Mouse (Mus musculus): ENCODE measurements around the gene Samd9l.
"Not testable (repeated sequence)": the region's sequence is repeated elsewhere in the genome, so short reads cannot be mapped to it uniquely, and the experiment has no call there.

Gene Samd9l

DNA sequence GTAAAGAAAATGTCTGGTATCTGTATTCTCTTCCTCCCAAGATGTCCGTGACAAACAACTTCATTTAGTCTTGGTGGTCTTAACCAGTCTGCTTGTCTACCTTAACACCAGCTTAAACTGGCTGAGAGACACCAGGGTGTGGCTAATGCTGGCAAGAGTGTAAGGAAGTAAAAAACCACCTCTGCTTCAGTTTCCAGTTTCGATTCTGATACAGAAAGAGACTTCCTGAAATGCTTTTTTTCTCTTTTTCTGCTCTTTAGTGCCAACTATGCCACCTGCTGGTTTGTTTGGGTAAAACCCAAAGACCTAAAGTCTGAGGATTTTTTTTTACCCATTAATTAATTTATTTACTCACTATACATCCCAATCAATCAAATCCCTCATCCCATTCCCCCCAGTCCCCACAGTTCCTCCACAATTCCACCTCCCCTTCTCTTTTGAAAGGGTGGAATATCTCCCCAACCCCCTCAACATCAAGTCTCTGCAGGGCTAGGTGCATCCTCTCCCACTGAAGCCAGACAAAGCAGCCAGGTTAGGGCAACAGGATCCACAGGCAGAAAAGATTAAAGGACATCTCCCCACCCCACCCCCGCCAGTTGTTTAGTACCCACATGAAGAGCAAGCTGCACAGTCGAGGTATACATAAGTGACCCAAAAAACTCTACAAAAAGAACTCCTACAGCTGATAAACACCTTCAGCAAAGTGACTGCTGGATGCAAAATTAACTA is at the start of gene Samd9l:
Gene Samd9l (minus strand): TSS at position 233 of the 729 bp plus-strand sequence.
- DNase-seq = peak in 1 of 2 experiments; percentile 32

DNA sequence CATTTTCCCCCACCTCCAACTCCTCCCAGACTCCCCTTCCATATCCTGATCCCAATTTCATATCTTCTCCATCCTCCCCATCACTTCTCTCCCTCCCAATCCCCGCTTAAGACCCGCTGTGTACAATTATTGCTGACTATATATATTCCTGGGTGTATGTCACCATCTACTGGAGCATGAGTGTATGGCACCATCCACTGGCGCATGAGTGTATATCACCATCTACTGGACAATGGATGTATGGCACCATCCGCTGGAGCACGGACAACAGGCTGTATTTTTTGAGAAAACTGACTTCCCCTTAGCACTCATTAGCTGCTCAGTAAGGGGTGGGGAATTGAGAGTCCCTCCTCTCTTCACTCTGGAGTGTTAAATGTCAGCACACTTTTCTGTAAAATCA is 48.0 kb upstream of the Samd9l start:
- peak; percentile 29 to 64 for DNase-seq

DNA sequence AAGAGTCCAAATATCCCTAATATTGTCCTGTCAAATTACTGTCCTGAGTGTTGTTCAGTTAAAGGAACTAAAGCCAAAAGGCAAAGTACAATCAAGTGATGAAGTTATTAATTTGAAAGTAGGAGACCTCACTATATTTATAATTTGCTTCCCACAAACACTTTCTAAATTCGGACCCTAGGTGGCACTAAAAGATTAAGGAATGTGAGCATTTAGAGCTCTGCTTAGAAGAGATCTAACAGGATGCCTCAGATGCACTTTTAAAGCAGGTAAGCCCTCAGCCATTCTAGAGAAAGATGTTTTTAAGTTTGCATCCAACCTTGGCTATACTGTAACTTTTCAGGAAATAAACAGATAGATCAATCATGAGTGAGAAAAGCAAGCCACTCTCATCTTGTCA is 44.5 kb upstream of the Samd9l start:
- no peak for DNase-seq

DNA sequence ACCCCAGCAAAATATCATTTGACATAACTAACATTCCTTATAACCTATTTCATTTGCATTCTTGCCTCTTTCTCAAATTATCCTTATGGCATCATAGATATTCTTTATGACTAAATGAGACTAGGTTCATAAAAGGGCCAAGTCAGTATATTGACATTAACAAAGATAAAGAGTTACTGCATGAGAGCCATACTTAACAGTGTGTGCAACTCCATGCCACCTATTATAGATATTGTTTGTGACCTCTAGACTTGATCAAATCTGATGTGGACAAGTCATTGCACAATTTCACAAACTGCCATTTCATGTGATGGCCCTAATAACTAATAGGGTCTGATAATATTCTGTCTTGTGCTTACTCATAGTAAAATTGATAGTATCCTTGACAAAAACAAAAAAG is 36.7 kb upstream of the Samd9l start:
- no peak for DNase-seq

DNA sequence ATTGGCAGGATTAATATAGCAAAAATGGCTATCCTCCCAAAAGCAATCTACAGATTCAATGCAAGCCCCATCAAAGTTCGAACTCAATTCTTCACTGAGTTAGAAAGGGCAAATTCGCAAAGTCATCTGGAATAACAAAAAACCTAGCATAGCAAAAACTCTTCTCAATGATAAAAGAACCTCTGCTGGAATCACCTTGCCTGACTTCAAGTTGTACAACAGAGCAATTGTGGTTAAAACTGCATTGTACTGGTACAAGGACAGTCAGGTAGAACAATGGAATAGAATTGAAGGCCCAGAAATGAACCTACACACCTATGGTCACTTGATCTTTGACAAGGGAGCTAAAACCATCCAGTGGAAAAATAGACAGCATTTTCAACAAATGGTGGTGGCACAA is 31.6 kb upstream of the Samd9l start:
- DNase-seq = not testable (repeated sequence)

DNA sequence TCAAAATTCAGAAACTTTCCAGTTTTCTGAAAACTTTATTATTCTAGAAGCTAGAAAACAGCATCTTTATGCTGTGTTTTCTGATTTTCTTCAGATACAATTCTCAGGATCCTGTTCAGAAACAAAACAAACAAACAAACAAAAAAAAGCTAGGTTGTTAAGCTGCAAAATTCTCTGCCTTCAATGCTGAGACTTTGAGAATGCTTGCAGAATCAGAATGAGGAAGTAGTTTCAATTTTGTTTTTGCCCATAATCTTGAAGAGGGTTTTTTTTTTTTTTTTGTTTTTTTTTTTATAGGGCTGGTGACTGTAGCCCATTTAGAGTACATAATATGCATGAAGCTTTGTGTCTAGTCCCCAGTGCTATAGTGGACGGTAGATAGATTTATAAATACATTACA is 27.7 kb upstream of the Samd9l start:
- no peak for DNase-seq

DNA sequence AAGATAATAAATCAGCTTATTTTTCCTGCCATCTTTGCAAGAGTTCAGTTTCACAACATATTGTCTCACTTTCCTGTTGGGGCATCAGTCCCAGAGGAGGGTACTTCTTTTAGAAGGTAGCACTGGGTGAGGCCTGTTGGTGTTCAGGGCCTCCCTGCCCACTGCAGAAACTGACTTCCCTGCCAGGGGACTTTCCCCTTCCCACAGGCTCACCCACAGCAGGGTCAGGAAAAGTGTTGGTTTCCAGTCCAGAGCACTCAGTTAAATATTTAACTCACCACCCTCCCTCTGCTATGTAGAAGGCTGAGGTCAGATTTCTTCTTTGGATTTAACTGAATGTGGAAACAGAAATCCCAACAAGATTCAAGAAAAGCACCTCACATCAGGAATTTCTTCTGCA is 26.0 kb upstream of the Samd9l start:
- not testable (repeated sequence) for DNase-seq

DNA sequence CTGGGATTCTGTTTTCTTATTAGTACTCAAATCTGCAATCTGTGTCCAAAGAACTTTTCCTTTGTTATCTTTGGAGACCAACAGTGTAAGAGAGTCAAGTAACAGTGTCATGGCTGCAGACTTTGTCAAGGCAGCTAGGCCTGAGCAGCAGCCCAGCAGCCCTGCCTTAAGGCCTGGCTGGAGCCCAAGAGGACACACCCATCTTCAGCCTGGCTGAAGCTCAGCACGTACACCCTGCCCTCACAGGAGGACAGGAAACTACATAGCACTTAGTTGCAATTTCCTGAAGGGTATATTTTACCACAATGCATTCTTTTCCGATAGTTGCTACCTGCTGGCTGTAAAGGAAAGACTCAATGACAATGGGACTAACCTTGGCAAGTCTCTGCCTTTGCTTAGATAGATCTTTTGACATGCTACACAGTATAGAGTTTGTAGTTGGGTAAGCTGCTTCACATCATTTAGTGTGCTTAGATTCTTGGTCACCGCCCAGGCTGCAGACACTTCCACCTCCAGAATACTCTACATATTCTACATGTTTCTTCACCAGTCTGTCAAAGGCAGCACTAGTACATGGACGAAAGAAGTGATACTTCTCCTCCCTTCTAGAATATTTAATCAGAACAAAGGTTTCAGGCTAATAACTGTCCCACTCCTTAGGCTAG is 25.4 kb upstream of the Samd9l start:
- DNase-seq = peak in 1 of 2 experiments; percentile 8

DNA sequence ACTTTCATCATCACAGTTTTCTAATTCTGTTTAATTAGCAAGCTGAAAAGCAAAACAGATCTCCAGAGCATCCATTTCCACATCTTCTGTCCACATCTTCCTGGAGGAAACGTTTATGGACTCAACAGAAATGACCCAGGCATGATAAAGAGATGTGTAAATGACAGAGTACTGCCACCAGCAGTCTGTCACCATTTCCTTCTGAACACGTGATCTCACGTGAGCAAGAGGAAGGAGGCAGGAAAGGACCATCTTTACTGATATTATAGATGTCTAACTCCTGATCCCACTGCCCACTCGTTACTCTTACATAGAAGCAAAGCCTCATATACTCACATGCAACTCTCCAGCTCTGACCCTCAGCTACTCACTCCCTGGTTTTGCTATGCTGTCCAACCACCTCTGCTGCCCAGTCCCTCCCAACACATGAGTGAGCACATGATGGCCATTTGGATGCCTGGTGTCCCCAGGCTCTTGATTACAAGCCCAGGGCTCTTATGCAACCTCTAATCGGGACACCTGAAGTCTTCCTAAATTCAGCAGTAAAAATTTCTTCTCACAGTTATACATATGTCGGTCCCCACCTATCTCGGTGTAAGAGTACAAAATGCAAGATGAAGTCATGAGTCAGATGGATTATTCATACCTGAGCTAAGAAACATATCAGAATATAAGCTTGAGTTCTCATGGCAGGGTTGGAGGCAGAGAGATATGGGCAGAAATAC is 2.0 kb downstream of the Samd9l start:
- DNase-seq = not testable (repeated sequence)

DNA sequence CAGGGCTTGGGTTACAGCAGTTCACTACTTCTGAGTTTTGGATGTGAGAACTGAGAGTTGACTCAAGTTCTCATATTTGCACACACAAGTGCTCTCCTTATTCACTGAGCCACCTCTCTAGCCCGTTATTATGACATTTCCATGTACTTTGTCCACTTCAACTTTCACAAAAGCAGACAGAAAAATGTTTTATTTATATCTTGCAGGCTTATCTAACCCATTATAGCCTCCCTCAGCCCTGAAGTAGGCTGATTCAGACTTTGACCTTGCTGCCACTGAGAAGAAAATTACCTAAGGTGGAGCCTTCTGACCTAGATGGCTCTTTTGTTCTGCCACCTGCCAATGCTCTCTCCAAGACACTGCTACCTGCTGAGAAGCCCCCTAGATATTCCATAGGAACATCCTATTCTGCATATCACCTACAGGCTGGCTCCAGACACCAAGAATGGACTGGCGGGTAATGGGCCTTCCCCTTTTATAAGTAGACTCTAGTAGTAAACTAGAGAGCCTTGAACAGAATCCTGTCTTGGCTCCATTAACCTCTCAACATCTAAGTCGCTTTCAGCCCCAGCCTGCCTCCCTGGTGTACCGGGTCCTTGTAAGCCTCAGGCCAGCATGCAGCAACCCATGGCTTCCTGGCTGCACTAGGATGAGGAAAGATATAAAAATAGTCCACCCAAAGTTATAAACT is 3.3 kb downstream of the Samd9l start:
- not testable (repeated sequence) for DNase-seq

DNA sequence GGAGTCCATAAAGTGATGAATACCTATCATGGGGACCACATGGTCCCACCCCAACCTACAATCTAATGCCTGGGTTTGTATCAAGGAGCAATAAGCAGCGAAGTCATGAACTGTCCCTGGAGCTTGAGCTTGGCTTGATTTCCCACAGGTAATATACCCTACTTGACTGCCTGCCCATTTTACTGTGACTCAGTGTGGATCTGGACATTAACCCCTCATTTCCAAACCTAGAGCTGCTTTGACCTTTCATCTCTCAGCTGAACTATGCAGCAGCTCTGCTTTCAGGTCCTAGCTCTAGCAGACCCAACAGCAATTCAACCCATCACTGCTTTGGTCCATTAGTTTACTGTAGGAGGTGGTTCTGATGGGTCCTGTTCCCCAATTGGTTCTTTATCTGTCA is 9.4 kb downstream of the Samd9l start:
- no peak for DNase-seq

DNA sequence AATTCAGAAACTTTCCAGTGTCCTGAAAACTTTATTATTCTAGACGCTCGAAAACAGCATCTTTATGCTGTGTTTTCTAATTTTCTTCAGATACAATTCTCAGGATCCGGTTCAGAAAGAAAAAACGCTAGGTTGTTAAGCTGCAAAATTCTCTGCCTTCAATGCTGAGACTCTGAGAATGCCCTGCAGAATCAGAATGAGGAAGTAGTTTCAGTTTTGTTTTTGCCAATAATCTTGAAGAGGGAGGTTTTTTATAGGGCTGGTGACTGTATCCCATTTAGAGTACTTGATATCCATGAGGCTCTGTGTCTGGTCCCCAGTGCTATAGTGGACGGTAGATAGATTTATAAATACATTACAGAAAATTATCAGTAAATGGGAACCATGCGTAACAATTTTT is 12.8 kb downstream of the Samd9l start:
- no peak for DNase-seq

DNA sequence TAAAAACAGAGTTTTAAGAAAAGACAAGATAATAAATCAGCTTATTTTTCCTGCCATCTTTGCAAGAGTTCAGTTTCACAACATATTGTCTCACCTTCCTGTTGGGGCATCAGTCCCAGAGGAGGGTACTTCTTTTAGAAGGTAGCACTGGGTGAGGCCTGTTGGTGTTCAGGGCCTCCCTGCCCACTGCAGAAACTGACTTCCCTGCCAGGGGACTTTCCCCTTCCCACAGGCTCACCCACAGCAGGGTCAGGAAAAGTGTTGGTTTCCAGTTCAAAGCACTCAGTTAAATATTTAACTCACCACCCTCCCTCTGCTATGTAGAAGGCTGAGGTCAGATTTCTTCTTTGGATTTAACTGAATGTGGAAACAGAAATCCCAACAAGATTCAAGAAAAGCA is 14.6 kb downstream of the Samd9l start:
- DNase-seq = not testable (repeated sequence)

DNA sequence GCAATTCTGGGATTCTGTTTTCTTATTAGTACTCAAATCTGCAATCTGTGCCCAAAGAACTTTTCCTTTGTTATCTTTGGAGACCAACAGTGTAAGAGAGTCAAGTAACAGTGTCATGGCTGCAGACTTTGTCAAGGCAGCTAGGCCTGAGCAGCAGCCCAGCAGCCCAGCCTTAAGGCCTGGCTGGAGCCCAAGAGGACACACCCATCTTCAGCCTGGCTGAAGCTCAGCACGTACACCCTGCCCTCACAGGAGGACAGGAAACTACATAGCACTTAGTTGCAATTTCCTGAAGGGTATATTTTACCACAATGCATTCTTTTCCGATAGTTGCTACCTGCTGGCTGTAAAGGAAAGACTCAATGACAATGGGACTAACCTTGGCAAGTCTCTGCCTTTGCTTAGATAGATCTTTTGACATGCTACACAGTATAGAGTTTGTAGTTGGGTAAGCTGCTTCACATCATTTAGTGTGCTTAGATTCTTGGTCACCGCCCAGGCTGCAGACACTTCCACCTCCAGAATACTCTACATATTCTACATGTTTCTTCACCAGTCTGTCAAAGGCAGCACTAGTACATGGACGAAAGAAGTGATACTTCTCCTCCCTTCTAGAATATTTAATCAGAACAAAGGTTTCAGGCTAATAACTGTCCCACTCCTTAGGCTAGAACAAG is 15.1 kb downstream of the Samd9l start:
- DNase-seq = not testable (repeated sequence)

DNA sequence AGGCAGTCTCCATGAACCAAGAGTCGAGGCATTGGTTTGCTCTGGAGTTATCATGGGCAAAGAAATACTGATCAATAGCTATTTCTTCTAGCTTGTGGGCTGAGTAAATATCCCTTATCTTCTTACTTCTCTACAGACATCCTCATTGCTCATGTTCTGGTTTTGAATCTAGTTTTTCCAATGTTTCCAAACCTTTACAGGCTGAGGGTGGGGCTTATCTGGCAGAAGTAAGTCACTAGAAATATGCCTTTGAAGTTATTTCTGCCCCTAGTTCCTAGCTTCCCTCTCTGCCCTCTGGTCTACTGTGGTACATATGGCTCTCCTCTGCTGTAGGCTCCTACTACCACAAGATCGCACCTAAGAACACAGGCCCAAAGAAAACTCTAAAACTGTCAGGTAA is 20.2 kb downstream of the Samd9l start:
- no peak for DNase-seq

DNA sequence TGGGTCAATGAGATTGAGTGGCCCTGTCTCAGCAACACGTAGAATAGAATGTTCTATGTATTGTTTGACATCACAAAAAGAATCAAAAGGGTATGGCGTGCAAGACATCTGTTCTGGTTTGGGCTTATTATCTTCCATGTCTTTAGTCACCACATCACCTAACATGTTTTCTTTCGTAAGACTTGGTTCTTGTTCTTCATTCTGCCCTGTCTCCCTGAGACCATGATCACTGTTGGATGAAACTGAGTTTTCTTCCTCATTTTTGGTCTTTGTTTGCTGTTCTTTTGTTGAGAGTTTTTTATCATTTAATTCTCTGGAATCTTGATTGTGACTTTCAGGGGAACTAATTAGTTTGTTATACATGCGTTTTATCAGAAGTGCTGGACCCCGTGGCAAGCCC is 22.7 kb downstream of the Samd9l start:
- no peak for DNase-seq

DNA sequence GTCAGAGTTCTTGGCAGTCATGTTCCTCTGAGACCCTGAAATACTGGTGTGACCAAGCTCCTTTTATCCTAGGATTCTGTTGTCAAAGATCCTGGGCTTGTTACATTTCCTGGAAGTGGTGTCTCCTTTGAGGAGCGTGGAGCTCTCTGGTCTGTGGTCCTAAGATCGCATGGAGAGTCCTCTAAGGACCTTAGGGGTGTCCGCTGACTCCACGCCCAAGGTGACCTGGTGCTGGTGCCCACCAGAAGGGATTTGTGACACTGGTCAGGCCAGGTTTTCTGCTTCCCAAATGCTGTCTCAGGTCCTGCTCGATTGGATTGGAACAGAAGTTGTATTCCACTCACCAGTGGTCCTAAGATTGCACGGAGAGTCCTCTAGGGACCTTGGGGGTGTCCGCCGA is 29.8 kb downstream of the Samd9l start:
- DNase-seq = no peak

DNA sequence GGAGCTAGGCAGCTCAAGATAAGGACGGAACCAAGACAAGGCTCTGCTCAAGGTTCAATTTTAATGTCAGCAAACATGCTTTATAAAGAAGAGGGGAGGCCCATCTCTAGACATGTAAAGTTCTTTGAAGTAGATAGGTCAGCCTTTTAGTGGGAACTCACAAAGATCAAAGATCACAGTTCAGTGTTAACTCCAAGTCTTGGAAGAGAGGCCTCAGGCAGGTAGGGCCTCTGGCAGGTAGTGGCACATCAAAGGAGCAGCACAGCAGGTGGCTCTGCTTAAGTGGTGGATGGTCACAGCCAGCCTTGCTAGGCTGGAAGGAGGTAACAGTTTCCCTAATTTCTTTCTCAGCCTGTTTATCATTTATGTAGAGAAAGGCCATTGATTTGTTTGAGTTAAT is 33.8 kb downstream of the Samd9l start:
- DNase-seq = not testable (repeated sequence)

DNA sequence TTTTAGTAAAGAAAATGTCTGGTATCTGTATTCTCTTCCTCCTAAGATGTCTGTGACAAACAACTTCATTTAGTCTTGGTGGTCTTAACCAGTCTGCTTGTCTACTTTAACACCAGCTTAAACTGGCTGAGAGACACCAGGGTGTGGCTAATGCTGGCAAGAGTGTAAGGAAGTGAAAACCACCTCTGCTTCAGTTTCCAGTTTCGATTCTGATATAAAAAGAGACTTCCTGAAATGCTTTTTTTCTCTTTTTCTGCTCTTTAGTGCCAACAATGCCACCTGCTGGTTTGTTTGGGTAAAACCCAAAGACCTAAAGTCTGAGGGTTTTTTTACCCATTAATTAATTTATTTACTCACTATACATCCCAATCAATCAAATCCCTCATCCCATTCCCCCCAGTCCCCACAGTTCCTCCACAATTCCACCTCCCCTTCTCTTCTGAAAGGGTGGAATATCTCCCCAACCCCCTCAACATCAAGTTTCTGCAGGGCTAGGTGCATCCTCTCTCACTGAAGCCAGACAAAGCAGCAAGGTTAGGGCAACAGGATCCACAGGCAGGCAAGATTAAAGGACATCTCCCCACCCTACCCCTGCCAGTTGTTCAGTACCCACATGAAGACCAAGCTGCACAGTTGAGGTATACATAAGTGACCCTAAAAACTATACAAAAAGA is 53.3 kb downstream of the Samd9l start:
- DNase-seq = peak in 1 of 2 experiments; percentile 1

DNA sequence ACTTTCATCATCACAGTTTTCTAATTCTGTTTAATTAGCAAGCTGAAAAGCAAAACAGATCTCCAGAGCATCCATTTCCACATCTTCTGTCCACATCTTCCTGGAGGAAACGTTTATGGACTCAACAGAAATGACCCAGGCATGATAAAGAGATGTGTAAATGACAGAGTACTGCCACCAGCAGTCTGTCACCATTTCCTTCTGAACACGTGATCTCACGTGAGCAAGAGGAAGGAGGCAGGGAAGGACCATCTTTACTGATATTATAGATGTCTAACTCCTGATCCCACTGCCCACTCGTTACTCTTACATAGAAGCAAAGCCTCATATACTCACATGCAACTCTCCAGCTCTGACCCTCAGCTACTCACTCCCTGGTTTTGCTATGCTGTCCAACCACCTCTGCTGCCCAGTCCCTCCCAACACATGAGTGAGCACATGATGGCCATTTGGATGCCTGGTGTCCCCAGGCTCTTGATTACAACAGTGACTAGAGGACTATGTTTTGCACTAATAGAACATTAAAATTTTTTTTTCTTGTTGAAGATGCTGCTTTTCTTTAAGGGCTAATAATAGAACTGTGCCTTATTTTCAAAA is 54.2 kb downstream of the Samd9l start:
- not testable (repeated sequence) for DNase-seq

DNA sequence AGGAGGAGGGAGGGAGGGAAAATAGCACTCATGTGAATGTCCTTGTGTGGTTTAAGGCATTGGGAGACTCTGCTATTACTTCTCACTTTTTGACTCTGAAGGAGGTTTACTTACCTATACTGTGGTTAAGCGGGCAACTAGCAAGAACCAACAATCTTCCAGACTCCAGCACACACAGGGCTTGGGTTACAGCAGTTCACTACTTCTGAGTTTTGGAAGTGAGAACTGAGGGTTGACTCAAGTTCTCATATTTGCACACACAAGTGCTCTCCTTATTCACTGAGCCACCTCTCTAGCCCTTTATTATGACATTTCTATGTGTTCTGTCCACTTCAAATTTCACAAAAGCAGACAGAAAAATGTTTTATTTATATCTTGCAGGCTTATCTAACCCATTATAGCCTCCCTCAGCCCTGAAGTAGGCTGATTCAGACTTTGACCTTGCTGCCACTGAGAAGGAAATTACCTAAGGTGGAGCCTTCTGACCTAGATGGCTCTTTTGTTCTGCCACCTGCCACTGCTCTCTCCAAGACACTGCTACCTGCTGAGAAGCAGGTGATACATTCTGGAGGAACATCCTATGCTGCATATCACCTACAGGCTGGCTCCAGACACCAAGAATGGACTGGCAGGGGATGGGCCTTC is 55.6 kb downstream of the Samd9l start:
- not testable (repeated sequence) for DNase-seq

Measured in cerebellum, postnatal 25 days (tissue).